Mouse (Mus musculus): ENCODE measurements around the gene Enpp4. TPM values are rescaled to one million over a fixed set of nuclear protein-coding genes. Genes with fewer than 3 reads are reported as not detected.

The Enpp4 gene
- polyA plus RNA-seq, 1 experiment = 1.9 TPM

DNA sequence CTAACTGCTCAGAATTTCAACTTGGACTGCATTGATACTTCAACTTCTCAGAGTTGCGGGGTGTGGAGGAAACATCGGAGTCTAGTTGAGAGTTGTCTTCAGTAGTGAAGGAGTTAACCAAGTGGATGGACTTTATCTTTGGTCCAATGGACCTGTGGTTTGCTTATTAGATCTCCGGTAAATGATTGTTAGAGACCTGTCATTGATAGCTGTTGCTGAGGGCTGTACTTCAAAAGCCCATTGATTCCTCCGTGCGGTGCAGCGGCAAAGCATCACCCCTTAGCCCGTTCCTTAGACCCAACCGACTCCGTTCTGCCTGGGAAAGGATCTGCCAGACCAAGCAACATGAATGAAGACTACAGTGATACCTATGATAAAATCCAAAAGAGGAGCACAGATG lies 28.9 kb upstream of the Enpp4 start:
- TF ChIP-seq POLR2A (IDR thresholded peaks at IDR 0.05; ENCODE audit: borderline replicate concordance, low read depth, low read length) = no peak
- no peak overlapping the region for H3K4me3 ChIP-seq (ENCODE audit: insufficient read depth, low read length)
- no peak overlapping the region for H3K27ac ChIP-seq (ENCODE audit: insufficient read depth, low read depth, low read length)

GRCm38 (mm10) chr17:44134106-44134505 lies 28.5 kb upstream of the Enpp4 start:
- TF ChIP-seq CTCF (IDR thresholded peaks at IDR 0.05; ENCODE audit: low read depth, low read length) (no peak), POLR2A (IDR thresholded peaks at IDR 0.05; ENCODE audit: borderline replicate concordance, low read depth, low read length) (no peak)
- Histone ChIP-seq H3K27ac (ENCODE audit: insufficient read depth, low read depth, low read length) (no peak overlapping the region), H3K4me3 (ENCODE audit: insufficient read depth, low read length) (no peak overlapping the region), H3K4me1 (ENCODE audit: control insufficient read depth, insufficient read depth, low read length) (no peaks in the 10 kb centered on the region)

More for the DNA sequence above, 28.9 kb upstream of the Enpp4 start:
- no peaks in the 10 kb centered on the region for H3K4me1 ChIP-seq (ENCODE audit: control insufficient read depth, insufficient read depth, low read length)

DNA sequence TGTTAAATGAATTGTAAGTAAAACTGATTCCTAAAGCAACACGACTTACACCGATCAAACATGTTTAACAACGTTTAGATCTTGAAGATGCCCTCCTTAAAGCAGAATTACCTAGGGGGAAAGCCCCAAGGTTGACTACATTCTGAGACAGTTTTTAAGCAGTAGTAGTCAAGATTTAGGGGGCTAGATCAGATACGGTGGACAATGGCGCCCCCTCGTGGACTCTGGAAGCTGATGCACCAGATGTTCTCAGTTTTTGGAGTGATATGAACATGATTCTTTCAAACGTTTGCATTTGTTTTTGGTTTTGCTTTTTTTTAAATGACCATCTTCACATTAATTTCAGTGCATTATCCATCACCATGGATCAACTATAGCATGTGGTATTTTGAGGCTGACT lies 24.8 kb upstream of the Enpp4 start:
- no peak overlapping the region for H3K27ac ChIP-seq (ENCODE audit: insufficient read depth, low read depth, low read length)
- H3K4me1 ChIP-seq (ENCODE audit: control insufficient read depth, insufficient read depth, low read length) = no peaks in the 10 kb centered on the region
- peak; percentile 78 for TF ChIP-seq CTCF (IDR thresholded peaks at IDR 0.05; ENCODE audit: low read depth, low read length)
- TF ChIP-seq POLR2A (IDR thresholded peaks at IDR 0.05; ENCODE audit: borderline replicate concordance, low read depth, low read length) = no peak
- H3K4me3 ChIP-seq (ENCODE audit: insufficient read depth, low read length) = no peak overlapping the region

- no peak for TF ChIP-seq CTCF (IDR thresholded peaks at IDR 0.05; ENCODE audit: low read depth, low read length)
- no peak for TF ChIP-seq POLR2A (IDR thresholded peaks at IDR 0.05; ENCODE audit: borderline replicate concordance, low read depth, low read length)
- Histone ChIP-seq H3K4me3 (ENCODE audit: insufficient read depth, low read length) (no peak overlapping the region), H3K4me1 (ENCODE audit: control insufficient read depth, insufficient read depth, low read length) (no peaks in the 10 kb centered on the region), H3K27ac (ENCODE audit: insufficient read depth, low read depth, low read length) (no peak overlapping the region)
These were observed 23.6 kb upstream of the Enpp4 start for GRCm38 (mm10) chr17:44129092-44129750.

GRCm38 (mm10) chr17:44121366-44122100 lies 15.9 kb upstream of the Enpp4 start:
- Histone ChIP-seq H3K4me1 (ENCODE audit: control insufficient read depth, insufficient read depth, low read length) (no peaks in the 10 kb centered on the region), H3K4me3 (ENCODE audit: insufficient read depth, low read length) (no peak overlapping the region), H3K27ac (ENCODE audit: insufficient read depth, low read depth, low read length) (no peak overlapping the region)
- TF ChIP-seq CTCF (IDR thresholded peaks at IDR 0.05; ENCODE audit: low read depth, low read length) (no peak), POLR2A (IDR thresholded peaks at IDR 0.05; ENCODE audit: borderline replicate concordance, low read depth, low read length) (no peak)

- Histone ChIP-seq H3K4me1 (ENCODE audit: control insufficient read depth, insufficient read depth, low read length) (no peaks in the 10 kb centered on the region), H3K4me3 (ENCODE audit: insufficient read depth, low read length) (no peak overlapping the region), H3K27ac (ENCODE audit: insufficient read depth, low read depth, low read length) (no peak overlapping the region)
- TF ChIP-seq POLR2A (IDR thresholded peaks at IDR 0.05; ENCODE audit: borderline replicate concordance, low read depth, low read length) (no peak), CTCF (IDR thresholded peaks at IDR 0.05; ENCODE audit: low read depth, low read length) (no peak)
These were observed 12.6 kb upstream of the Enpp4 start for GRCm38 (mm10) chr17:44118231-44118630.

- Histone ChIP-seq H3K27ac (ENCODE audit: insufficient read depth, low read depth, low read length) (no peak overlapping the region), H3K4me3 (ENCODE audit: insufficient read depth, low read length) (no peak overlapping the region), H3K4me1 (ENCODE audit: control insufficient read depth, insufficient read depth, low read length) (no peaks in the 10 kb centered on the region)
- no peak for TF ChIP-seq POLR2A (IDR thresholded peaks at IDR 0.05; ENCODE audit: borderline replicate concordance, low read depth, low read length)
These were observed 12.1 kb upstream of the Enpp4 start for GRCm38 (mm10) chr17:44117721-44118120.

- no peak for TF ChIP-seq CTCF (IDR thresholded peaks at IDR 0.05; ENCODE audit: low read depth, low read length)
- no peak for TF ChIP-seq POLR2A (IDR thresholded peaks at IDR 0.05; ENCODE audit: borderline replicate concordance, low read depth, low read length)
- Histone ChIP-seq H3K27ac (ENCODE audit: insufficient read depth, low read depth, low read length) (no peak overlapping the region), H3K4me1 (ENCODE audit: control insufficient read depth, insufficient read depth, low read length) (no peaks in the 10 kb centered on the region), H3K4me3 (ENCODE audit: insufficient read depth, low read length) (no peak overlapping the region)
These were observed 11.0 kb upstream of the Enpp4 start for GRCm38 (mm10) chr17:44116584-44116983.

- no peak overlapping the region for H3K27ac ChIP-seq (ENCODE audit: insufficient read depth, low read depth, low read length)
- H3K4me1 ChIP-seq (ENCODE audit: control insufficient read depth, insufficient read depth, low read length) = peaks cover 3% of the 10 kb centered on the region; the same call in 1 of the 2 replicates
- no peak overlapping the region for H3K4me3 ChIP-seq (ENCODE audit: insufficient read depth, low read length)
- TF ChIP-seq CTCF (IDR thresholded peaks at IDR 0.05; ENCODE audit: low read depth, low read length) = no peak
- TF ChIP-seq POLR2A (IDR thresholded peaks at IDR 0.05; ENCODE audit: borderline replicate concordance, low read depth, low read length) = no peak
These were observed 2.7 kb upstream of the Enpp4 start for GRCm38 (mm10) chr17:44108331-44108730.

DNA sequence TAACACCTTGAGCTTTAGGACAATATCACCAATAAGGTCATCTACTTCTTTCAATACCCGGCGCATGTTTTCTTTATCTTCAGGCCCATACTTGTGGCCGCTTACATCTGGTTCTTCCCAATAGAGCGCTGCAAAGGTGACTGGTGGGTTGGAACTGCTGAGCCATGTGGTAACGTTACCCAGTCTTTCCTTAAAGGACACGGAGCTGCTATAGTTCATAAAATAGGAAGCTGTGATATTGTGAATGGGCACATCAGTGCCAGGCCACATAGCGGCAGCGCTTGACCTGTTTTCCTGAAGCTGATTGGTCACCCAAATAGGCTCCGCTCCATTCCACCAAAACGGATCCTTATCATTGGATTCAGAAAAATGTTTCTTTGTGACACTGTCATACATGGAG lies 3.6 kb downstream of the Enpp4 start:
- no peak overlapping the region for H3K4me3 ChIP-seq (ENCODE audit: insufficient read depth, low read length)
- TF ChIP-seq POLR2A (IDR thresholded peaks at IDR 0.05; ENCODE audit: borderline replicate concordance, low read depth, low read length) (no peak), CTCF (IDR thresholded peaks at IDR 0.05; ENCODE audit: low read depth, low read length) (no peak)
- no peak overlapping the region for H3K27ac ChIP-seq (ENCODE audit: insufficient read depth, low read depth, low read length)
- peaks cover 17% of the 10 kb centered on the region for H3K4me1 ChIP-seq (ENCODE audit: control insufficient read depth, insufficient read depth, low read length)
